Mouse (Mus musculus) lung, embryonic 16.5 days (tissue): ENCODE results near the gene Ppp1r12c. TPM values are rescaled to one million over a fixed set of nuclear protein-coding genes. Genes with fewer than 3 reads are reported as not detected.

Experiments used
- ATAC-seq: fragments of 200-750 bp; cut with Nextera tagmentation; 2 replicates; pipeline ENCODE4 v1.8.0; 2017; ENCODE audit warnings: low read depth, mild to moderate bottlenecking, moderate library complexity
- H3K27ac ChIP-seq: fragments of 300-500 bp; sonication (generic); 2 replicates; pipeline ENCODE4 v1.5.1; 2014; ENCODE audit warnings: mild to moderate bottlenecking, control low read depth, low read length
- H3K27me3 ChIP-seq: fragments of 300-500 bp; sonication (generic); 2 replicates; pipeline ENCODE4 v1.6.1; 2014; ENCODE audit warnings: low read depth, low read length, mixed read lengths; ENCODE audit not compliant: control insufficient read depth, insufficient read depth
- H3K36me3 ChIP-seq: fragments of 300-500 bp; sonication (generic); 2 replicates; pipeline ENCODE4 v1.6.1; 2014; ENCODE audit warnings: low read length; ENCODE audit not compliant: control insufficient read depth, insufficient read depth
- H3K4me1 ChIP-seq: fragments of 300-500 bp; sonication (generic); replicated peaks from 2 replicates; pipeline ENCODE4 v1.6.1; 2014; ENCODE audit warnings: low read length, mixed read lengths; ENCODE audit not compliant: control insufficient read depth, insufficient read depth
- H3K4me2 ChIP-seq: fragments of 300-500 bp; sonication (generic); 2 replicates; pipeline ENCODE4 v1.6.1; 2014; ENCODE audit warnings: low read depth, low read length, control low read depth
- H3K4me3 ChIP-seq: fragments of 300-500 bp; sonication (generic); 2 replicates; pipeline ENCODE4 v1.5.1; 2014; ENCODE audit warnings: mild to moderate bottlenecking, low read length, control low read depth
- H3K9ac ChIP-seq: fragments of 300-500 bp; sonication (generic); 2 replicates; pipeline ENCODE4 v1.6.1; 2014; ENCODE audit warnings: low read length, control low read depth
- H3K9me3 ChIP-seq: fragments of 300-500 bp; sonication (generic); 2 replicates; pipeline ENCODE4 v1.6.1; 2016; ENCODE audit warnings: low read length; ENCODE audit not compliant: control insufficient read depth
- WGBS: fragments of 180-500 bp; shearing (Covaris S2); extraction: QIAGEN DNeasy Blood & Tissue Kit; methylation state at CpG from one replicate; pipeline ENCODE4 v1.1.7; 2014; 5-methylcytosine and 5-hydroxymethylcytosine counted together
- polyA plus RNA-seq: library from polyadenylated mRNA; unstranded; fragments of >200 nt; fragmentation: Nextera tagmentation; extraction: Ambion mirVana; gene quantifications from 2 replicates; pipeline ENCODE4 v1.2.1, GENCODE M21; 2015

The Ppp1r12c gene
- polyA plus RNA-seq, 1 experiment from 2014 or later, result 20.1 TPM

- WGBS, result 27% methylated on average over 30 of the region's 32 CpGs
- Histone ChIP-seq H3K9ac (peak overlapping the region; percentile 51; the same call in 1 of the 2 replicates), H3K27me3 (peaks cover 4% of the 10 kb centered on the region), H3K36me3 (no peaks in the 10 kb centered on the region), H3K4me3 (peak overlapping the region; percentile 30), H3K9me3 (no peaks in the 10 kb centered on the region; the same call in 1 of the 2 replicates), H3K4me1 (peaks cover 6% of the 10 kb centered on the region), H3K4me2 (peak overlapping the region; percentile 59), H3K27ac (no peak overlapping the region)
- peak; percentile 7; the same call in 1 of the 2 replicates for ATAC-seq
Measured at GRCm38 (mm10) chr7:4521231-4522003, 19.9 kb upstream of the Ppp1r12c start.

GRCm38 (mm10) chr7:4518487-4518886, 17.0 kb upstream of the Ppp1r12c start:
- H3K9me3 ChIP-seq, result no peaks in the 10 kb centered on the region; the same call in 1 of the 2 replicates
- no peak for ATAC-seq
- H3K4me1 ChIP-seq, result peaks cover 13% of the 10 kb centered on the region
- no peaks in the 10 kb centered on the region for H3K36me3 ChIP-seq
- H3K4me3 ChIP-seq, result no peak overlapping the region
- H3K4me2 ChIP-seq, result no peak overlapping the region
- no peak overlapping the region for H3K9ac ChIP-seq
- WGBS, result 48% methylated on average over 1 of the region's 1 CpGs
- H3K27me3 ChIP-seq, result peaks cover 4% of the 10 kb centered on the region
- H3K27ac ChIP-seq, result no peak overlapping the region

- H3K27ac ChIP-seq, result no peak within 1 kb of the TSS
- 0 out of 2 replicates have a peak, but pooled peaks have one; percentile 13 for ATAC-seq
- H3K4me1 ChIP-seq, result peaks cover 20% of the 10 kb centered on the region
- no peak within 1 kb of the TSS for H3K4me3 ChIP-seq
- no peak within 1 kb of the TSS for H3K4me2 ChIP-seq
- H3K36me3 ChIP-seq, result no peaks in the 10 kb centered on the region
- no peak within 1 kb of the TSS; the same call in 1 of the 2 replicates for H3K9ac ChIP-seq
- H3K9me3 ChIP-seq, result no peaks in the 10 kb centered on the region
- WGBS, result 32% methylated on average over 3 of the region's 4 CpGs
- peaks cover 4% of the 10 kb centered on the region for H3K27me3 ChIP-seq
Measured at GRCm38 (mm10) chr7:4516332-4517050, 15.0 kb upstream of the Ppp1r12c start, which contains the start of gene Tnnt1. Tnnt1 (minus strand) TSS chr7:4516382.

GRCm38 (mm10) chr7:4515853-4516252, 14.4 kb upstream of the Ppp1r12c start:
- no peak overlapping the region for H3K4me3 ChIP-seq
- H3K36me3 ChIP-seq, result no peaks in the 10 kb centered on the region
- H3K27me3 ChIP-seq, result peaks cover 4% of the 10 kb centered on the region
- ATAC-seq, result no peak
- H3K4me1 ChIP-seq, result peaks cover 19% of the 10 kb centered on the region
- H3K9ac ChIP-seq, result no peak overlapping the region
- H3K27ac ChIP-seq, result no peak overlapping the region
- H3K9me3 ChIP-seq, result no peaks in the 10 kb centered on the region
- WGBS, result 60% methylated on average over 6 of the region's 6 CpGs
- H3K4me2 ChIP-seq, result no peak overlapping the region

DNA sequence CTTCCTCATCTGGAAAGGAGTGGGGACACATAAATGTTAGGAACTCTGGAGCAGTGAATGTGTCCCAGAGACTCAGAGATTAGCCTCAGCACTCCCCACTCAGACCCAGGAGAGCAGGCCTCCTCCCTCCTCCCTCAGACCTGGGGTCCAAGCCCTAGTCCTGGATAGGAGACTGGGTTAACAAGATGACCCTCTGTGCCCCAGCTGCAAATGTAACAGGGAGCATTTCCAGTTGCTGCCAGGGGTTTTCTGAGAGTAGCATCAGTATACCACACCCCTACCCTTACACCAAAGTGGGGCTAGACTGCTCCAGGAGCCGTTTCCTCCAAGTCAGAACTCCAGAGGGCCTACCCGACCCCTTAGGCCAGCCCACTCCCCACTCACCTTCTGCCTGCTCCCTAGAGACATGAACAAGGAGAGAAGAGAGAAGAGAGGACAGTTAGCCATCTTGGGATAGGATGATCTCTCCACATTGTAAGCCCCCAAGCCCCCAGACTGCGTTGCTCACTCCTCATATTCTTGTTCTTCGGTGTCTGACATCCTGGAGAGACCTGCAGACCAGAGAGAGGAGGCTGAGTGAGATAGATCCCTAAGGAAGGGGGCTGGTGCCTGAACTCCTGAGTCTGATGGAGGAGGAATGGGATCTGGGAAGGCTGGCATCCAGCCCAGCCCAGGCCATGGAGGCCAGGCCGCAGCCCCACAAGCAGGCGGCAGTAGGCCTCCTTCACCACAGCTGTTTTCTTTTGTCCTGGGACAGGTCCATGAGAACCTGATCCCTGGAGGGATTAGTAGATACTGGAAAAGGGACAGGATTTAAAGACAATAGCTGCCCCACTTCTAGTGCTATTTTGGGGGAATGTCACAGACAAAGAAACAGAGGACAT, 12.6 kb upstream of the Ppp1r12c start:
- no peak for ATAC-seq
- H3K4me1 ChIP-seq, result peaks cover 21% of the 10 kb centered on the region
- 46% methylated on average over 6 of the region's 6 CpGs for WGBS

GRCm38 (mm10) chr7:4513236-4513635, 11.8 kb upstream of the Ppp1r12c start:
- Histone ChIP-seq H3K27ac (no peak overlapping the region), H3K9me3 (no peaks in the 10 kb centered on the region), H3K4me3 (no peak overlapping the region), H3K36me3 (no peaks in the 10 kb centered on the region), H3K27me3 (no peaks in the 10 kb centered on the region), H3K9ac (no peak overlapping the region), H3K4me2 (no peak overlapping the region), H3K4me1 (peaks cover 21% of the 10 kb centered on the region)
- no peak for ATAC-seq
- 30% methylated on average over 13 of the region's 13 CpGs for WGBS

More for the DNA sequence above, 12.6 kb upstream of the Ppp1r12c start:
- no peaks in the 10 kb centered on the region for H3K36me3 ChIP-seq
- no peak overlapping the region for H3K4me3 ChIP-seq
- H3K27ac ChIP-seq, result no peak overlapping the region
- no peaks in the 10 kb centered on the region for H3K27me3 ChIP-seq
- H3K4me2 ChIP-seq, result no peak overlapping the region
- H3K9ac ChIP-seq, result peak overlapping the region; percentile 11; the same call in 1 of the 2 replicates
- H3K9me3 ChIP-seq, result no peaks in the 10 kb centered on the region

DNA sequence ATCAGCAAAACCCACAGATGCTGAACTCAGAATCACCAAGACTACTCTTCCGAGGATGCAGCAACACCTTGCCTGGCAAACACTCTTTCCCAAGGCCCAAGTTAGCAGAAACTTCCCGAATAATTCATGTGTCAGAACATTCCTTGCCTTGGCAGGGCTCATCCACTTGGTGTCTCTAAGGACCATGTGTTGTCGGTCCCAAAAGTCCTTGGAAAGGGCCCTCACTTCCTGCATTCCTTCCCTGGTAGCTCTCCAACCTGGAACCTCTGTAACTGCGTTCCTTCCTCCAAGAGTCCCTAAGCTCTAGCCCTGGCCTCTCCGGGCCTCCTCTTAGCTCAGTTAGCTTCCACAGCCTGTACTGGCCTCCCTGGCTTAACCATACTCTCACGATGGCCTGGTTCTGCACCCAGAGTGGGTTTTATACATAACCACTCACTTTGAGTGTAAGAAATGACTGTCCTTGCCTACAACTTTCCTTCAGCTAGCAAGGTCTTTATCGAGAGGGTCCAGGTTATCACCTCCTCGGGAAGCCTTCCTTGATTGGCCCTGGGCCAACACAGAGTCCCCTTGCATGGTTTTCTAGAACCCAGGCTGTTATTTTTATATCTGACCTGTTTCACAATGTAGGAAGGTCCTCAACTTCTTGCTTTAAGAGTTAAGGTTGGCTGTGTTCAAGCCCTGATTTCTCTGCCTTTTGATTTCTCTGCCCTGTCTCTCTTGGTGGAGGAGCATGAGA, 10.2 kb upstream of the Ppp1r12c start:
- H3K9ac ChIP-seq, result no peak overlapping the region
- H3K4me2 ChIP-seq, result no peak overlapping the region
- H3K36me3 ChIP-seq, result no peaks in the 10 kb centered on the region
- ATAC-seq, result no peak
- peaks cover 21% of the 10 kb centered on the region for H3K4me1 ChIP-seq
- no peaks in the 10 kb centered on the region for H3K9me3 ChIP-seq
- WGBS, result 47% methylated on average over 8 of the region's 8 CpGs
- H3K27ac ChIP-seq, result 0 out of 2 replicates have a peak overlapping the region, but pooled peaks have one; percentile 43
- H3K4me3 ChIP-seq, result no peak overlapping the region
- H3K27me3 ChIP-seq, result no peaks in the 10 kb centered on the region

- Histone ChIP-seq H3K4me1 (peaks cover 15% of the 10 kb centered on the region), H3K9me3 (no peaks in the 10 kb centered on the region), H3K4me3 (peak overlapping the region; percentile 9; the same call in 1 of the 2 replicates), H3K4me2 (peak overlapping the region; percentile 47), H3K27ac (peak overlapping the region; percentile 74), H3K9ac (peak overlapping the region; percentile 49), H3K27me3 (no peaks in the 10 kb centered on the region), H3K36me3 (no peaks in the 10 kb centered on the region)
- ATAC-seq, result peak; percentile 93
- 12% methylated on average over 24 of the region's 24 CpGs for WGBS
Measured at GRCm38 (mm10) chr7:4509863-4510608, 8.6 kb upstream of the Ppp1r12c start.
